Mouse (Mus musculus) mouse embryonic stem cell (cell line): ENCODE data around the gene Hoxb9.

Experiments
- in situ Hi-C, 2 experiments: fragments of 300-500 bp; cut with MboI; formaldehyde crosslinking; loops; 1 replicate in 1 of 2; 3 replicates in 1 of 2; pipeline ENCODE4 v1.14.3; 2019 to 2020; ENCODE audit warnings: low sequenced_read_pairs in 2 of 2, low pct_unique_long_range_greater_than_20kb in 1 of 2, mixed read lengths in 1 of 2; ENCODE audit not compliant: unreplicated experiment in 1 of 2

Gene Hoxb9

DNA sequence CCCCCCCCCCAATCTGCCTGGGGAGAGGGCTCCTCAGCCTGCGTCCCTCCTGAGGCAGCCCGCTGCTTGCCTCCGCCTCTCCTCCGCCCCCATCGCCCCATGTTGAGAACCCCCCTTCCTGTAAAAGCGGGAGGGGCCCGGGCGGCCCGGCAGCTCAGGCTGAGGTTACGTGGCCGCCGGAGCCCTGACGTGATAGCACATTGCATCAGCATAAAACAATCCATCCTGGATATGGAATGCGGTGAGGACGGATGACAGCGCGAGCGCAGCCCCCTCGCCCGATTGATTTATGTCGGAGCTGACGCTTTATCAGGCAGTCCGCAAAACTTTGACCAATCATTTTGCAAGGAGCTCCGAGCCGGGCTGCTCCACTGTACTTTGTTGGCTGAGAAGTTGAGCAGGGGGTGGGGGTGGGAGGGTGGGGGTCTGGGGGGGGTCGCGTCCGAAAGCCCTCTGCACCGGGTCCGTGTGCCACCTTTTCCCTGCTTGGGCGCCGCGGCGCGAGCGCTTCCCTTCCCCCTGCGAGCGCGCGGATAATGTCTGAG lies at the start of gene Hoxb9:
Gene Hoxb9, plus strand, starts transcription at position 462 of the 545 bp plus-strand sequence.
- in situ Hi-C loops = no loop called here

DNA sequence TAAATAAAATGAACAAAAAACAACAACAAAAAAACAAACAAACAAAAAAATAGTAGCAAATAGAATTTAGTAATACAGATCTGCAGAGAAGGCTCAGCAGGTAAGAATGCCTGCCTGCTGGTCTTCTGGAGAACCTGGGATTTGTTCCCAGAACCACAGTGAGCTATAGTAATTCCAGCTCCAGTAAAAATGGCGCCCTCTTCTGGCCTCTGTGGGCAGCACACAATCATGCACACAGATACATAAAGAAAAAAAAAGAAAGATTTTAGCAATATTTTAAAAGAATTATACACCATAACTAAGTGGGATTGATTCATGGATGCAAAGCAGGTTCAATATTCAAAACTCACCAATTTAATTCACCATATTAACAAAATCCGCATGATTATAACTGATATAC lies 47.4 kb upstream of the Hoxb9 start:
- in situ Hi-C loops = no loop called here

DNA sequence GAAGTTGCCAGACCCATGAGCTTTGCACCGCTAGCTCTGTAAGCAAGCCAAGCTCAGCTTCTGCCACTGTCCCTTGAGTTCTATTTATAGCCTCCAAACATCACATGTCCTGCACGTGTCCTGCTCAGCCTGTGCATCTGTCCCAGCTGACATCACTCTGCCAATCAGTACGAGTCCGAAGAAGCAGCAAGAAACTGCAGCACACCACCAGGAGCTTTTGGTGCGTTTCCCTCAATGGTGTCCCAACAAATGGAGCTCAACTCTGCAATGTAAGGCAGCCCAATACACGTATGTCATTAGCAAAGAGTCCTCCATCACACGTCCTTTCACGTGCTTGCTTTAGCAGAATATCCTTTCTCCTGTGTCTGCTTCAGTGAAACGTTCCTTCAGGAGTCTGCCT lies 43.6 kb upstream of the Hoxb9 start:
- in situ Hi-C loops = loop anchor here in 1 of 2 experiments (5.0 kb wide), 1 partner anchor 75 kb away; no protein-coding TSS in a partner anchor

DNA sequence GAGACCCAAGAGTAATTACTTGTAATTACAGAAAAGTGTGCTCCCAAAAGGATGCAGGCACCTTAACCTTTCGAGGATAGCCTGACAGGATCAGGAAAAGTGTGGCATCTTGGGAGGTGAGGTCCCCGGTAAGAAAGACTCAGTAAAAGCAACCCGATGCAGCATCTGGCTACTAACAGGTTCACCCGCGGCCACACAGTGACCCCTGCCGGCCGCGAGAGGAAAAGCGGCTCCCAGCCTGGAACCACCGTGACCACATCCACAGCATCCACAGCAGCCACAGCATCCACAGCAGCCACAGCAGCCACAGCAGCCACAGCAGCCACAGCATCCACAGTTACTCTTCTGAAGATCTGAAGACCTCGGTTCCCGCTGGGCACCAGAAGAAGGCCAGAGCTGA lies 36.4 kb upstream of the Hoxb9 start:
- in situ Hi-C loops = loop anchor here in 1 of 2 experiments (5.0 kb wide), 2 partner anchors 88 to 143 kb away; no protein-coding TSS in a partner anchor

DNA sequence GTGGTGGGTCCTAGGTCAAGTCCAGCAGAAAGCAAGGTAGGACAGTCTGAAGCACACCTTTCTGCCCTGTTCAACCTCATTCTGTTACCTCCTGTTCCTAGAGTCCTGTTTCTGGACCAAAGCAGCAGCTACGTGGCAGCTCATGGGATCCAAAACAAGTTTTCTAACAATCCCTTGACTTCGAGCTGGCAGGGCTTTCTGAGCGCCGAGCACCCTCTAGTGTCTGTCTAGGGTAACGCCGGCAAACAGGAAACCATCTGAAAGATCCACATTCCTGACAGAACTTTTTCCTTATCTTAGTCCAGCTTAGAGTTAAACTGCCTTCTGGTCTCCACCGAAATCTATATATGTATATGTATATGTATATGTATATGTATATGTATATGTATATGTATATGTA lies 31.0 kb upstream of the Hoxb9 start:
- in situ Hi-C loops = no loop called here

DNA sequence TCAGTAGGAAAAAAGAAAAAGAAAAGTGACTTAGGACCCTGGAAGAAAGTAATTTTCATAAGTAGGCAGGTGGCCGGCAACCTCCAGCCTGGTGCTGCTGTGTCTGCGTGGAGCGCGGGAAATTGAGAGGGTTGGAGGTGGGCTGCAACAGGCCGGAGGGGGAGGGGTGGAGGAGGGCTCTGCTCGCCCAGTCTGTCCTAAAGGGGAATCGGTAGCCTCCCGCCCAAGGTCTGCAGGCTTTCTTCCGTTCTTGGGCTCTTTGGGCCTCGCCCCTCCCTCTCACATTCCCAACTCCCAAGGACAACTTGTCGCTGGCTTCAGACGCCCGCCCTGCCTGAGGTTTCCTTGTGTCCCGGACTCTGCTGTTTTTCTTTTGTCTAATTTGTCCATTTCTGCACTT lies 20.4 kb upstream of the Hoxb9 start:
- in situ Hi-C loops = no loop called here

DNA sequence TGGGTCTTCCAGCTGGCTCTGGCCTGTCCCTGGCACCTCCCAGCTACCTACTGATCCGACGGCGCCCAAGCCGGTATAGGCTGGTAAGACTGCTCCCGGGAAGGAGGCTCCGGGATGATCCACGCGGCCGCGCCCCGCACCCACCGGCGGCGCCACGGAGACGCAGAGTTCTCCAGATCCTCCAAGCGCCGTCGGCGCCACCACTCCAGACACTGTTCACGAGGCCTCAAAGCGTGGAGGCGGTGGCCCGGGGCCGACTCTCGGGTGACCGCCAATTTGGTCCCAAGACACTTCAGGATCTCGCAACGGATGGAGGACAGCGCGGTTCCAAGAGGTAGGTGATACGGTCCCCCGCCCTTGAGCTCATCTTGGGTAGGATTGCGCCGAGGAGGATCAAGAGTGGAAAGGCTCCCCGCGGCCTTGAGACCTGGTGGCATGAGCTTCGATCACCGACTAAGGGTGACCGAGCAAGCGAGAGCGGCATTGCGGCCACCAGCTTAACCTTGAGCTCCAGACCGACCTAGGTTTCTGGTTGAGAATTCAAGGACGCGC lies 19.7 kb upstream of the Hoxb9 start:
- in situ Hi-C loops = no loop called here

DNA sequence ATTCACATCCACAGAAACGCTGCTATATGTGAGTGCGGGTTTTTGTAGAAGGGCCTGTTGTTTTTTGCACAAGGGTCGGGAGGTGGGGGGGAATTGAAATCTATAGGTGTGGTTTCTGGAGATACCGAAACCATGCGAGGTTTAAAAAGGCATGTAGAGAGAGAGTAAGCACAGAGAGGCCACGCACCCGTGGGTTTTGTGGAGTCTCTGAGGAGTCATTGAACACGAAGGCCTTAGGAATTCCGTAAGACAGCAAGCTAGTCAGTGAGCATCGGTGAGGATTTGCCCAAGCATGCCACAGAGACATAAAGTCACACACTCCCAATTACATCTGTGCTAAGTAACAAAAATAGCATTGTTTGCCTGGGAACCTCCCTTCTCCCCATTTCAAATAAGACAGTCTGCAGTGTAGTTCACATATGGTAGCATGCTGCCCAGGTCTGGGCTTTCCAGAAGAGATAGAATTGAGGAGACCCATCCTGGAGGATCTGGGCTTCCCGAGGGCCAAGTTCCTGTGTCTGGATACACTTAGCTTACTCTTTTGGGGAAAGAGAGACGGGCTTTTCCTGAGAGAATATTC lies 18.6 kb upstream of the Hoxb9 start:
- in situ Hi-C loops = no loop called here

DNA sequence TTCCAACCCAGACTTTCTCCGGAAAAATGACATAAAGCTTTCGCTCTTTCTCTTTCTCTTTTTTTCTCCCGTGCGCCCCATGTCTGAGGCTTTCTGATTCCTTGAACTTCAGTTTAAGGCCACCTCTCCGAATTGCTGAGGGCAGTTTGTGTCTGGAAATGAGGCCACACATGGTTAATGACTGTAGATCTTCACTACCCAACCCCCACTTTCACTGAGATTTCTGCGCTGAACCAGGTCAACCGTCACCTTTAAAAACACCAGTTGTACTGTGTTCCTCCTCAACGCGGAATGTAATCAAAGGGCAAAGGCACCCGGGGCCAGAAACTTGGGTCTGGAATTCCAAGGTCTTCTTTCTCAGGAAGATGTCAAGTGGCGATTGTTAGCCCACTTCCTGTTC lies 17.0 kb upstream of the Hoxb9 start:
- in situ Hi-C loops = no loop called here

DNA sequence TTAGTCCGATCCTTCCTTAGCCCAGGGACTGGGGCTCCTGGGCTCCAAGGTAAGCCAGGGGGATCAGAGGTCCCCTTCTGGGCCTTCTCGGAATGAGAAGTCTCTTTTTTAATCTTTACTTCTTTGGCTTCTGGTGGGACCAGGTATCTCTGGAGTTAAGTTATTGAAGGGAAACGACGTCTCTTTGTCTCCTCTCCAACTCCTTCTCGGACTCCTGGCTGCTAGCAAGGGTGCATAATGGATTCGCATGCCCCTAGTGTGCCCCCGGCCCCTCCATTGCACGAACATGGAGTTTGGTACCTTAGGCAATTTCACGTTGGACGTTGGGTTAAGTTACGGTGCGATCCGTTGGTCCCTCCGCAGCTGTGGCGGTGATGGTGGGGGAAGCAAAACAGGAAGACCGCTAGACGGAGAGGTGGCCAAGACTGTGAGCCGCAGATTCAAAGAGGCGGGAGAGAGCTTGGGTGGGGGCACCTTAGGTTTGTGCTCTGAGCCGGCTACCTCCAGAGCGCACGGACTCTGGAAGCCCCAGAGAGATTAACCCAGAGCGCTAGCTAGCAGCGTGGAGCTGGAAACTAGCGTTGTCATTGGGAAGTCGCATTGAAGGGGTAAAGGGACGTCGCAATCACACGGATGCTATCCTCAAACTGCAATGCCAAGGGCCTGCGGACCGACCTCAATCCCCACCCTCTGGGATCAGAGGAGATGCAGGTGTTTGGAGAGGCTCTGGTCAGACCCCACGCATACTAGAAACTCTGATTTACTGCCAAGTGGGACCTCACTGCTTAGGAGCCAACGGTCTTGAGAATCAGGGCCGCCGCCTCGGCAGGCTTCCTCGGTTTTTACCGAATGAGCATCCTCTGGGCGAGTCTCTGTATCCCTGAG lies 15.9 kb upstream of the Hoxb9 start:
- in situ Hi-C loops = no loop called here

DNA sequence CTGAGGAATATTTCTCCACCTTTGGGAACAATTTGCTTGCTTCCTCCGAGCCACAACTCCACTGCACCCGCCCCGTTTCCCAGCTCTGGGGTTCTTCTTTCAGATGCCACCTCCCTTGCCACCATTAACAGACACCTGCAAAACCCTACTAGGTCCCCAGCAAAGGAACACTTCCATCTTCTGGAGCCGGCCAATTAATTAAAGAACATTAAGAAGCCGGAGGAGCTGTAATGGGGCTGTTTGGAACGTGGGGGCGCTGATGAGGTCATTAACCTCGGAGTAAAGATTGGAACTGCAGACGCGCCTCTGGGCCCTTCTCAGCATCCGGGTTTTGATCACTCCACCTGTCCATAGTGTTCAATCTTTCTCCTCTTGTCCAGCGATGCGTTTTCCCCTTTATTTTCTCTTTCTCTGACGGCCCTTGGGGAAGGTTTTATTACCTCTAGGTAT lies 15.2 kb upstream of the Hoxb9 start:
- in situ Hi-C loops = no loop called here

DNA sequence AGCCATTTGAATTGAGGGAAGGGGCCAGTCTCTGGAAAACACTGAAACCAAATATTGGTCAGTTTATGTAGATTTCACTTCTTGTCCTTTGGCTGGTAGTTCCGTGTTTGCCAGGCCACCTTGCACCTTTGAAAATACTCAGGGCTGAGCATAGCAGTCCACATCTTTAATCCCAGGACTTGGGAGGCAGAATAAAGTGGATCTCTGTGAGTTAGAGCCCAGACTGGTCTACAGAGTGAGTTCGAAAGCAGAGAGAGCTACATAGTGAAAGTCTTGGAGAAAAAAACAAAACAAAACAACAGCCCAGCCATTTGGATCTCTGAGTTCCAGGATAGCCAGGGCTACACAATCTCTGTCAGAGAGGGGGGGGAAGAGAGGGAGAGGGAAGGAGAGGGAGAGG lies 14.1 kb upstream of the Hoxb9 start:
- in situ Hi-C loops = no loop called here

DNA sequence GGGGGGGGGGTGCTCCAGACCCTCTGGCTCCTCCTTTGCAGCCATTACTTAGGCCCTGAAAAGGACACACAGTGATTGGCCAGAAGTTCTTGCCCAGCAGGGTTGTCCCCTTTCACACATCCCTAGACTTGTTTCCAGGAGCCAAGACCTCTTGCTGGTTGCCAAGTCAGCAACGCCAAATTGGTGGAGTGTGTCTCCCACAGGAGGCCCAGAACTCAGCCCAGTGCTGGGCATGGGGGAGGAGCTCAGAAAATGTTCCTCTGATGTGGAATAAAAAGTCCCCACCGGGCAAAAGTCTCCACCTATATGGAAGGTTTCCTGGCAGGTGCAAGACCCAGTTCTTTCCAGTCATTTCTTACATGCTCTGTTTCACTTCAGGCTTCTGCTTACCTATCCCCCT lies 12.2 kb upstream of the Hoxb9 start:
- in situ Hi-C loops = no loop called here

DNA sequence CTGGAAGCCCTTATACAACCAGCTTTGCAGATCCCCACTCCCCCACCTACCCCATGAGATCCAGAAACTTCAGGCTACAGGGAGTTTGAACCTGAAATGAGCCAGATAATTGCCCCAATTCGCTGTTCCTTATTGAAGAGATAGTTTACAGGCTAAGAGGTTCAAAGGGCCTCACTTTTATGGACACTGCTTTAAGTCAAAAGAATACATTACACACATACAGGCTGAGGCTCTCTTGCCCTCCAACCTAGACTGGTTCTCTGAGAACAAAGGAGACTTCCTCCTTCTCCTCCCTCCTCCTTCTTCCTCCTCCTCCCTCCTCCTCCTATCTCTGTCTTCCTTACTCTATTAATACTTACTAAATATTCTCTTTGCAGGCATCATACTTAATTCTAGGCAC lies 11.7 kb upstream of the Hoxb9 start:
- in situ Hi-C loops = no loop called here

DNA sequence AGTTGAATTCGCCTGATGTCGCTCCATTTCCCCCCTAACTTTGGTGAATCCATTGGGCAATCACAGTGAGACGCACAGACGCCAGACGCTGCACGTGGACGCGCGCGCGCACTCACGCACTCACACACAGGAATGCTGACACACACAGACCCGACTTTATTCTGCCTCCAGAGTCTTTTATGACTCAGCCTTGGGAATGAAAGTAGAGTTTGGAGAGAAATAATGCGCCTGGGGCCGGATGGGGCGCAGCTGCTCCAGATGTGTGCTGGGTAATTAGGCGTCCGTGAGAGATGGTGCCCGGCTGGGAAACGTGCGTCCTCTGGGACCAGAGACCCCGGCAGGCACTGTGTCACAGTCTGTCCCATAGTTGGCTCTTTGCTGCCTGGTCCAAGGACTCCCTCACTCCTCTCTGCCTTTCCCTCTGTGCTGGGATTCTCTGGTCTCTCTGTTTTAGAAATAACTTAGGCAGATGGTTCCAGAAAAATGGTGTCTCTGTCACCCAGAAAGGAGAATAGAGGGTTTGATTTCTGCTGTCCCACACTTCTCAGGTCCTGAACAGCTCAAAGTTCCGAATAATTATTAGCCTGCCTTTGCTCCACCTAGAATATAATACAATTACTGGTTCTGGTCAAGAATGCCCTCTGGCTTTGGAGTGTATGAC lies 10.8 kb upstream of the Hoxb9 start:
- in situ Hi-C loops = no loop called here

DNA sequence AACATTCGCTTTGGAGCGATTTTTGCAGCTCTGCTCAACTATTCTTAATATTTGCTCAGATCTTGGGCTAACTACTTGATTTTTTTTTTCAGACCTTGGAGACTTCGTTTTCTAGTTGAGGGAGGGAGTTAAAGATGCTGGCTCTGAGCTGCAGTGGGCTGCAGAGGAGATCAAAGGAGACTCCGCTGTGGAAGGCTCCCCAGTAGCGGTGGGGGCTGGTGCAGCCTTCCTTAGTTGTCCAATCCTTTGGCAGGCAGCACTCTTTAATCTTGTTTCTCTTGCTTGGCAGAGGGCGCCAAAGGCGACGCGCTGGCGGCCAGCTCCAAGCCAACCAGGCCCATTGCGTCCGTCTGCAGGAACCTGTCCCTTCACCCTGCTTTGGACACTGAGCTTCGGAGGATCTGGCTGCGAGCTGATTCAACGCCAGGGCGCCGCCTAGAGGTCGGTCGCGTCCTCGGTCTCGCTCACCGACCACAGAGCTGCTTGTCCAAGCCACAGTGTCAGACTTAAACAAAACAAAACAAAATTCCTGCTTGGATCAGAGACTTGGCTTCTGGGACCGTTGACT lies 9.8 kb upstream of the Hoxb9 start:
- in situ Hi-C loops = no loop called here

DNA sequence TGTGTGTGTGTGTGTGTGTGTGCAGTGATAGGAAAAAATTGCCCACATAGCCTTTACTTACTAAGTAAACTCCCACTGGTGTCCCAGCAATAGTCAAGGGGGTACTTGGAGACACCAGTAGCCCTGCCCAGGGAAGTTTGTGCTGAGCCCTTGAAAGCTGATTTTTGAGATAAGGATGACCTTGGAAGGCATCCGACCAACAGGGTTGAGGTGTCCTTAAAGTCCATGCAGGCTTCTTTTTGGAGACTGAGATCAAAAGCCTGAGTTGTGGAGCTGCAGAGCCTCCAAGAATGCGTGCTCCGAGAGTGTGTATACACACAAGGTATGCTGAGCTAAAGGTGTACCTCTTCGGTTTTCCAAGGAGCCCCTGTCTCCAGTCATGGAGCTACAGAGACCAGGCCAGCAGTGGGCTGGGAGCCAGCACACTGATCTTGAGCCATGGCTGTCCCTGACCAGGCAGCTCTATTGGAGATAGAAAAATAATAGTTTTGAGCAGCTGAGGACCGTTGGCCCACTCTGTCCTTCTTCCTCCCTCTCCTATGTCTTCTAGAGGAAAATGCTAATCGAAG lies 8.9 kb upstream of the Hoxb9 start:
- in situ Hi-C loops = no loop called here

DNA sequence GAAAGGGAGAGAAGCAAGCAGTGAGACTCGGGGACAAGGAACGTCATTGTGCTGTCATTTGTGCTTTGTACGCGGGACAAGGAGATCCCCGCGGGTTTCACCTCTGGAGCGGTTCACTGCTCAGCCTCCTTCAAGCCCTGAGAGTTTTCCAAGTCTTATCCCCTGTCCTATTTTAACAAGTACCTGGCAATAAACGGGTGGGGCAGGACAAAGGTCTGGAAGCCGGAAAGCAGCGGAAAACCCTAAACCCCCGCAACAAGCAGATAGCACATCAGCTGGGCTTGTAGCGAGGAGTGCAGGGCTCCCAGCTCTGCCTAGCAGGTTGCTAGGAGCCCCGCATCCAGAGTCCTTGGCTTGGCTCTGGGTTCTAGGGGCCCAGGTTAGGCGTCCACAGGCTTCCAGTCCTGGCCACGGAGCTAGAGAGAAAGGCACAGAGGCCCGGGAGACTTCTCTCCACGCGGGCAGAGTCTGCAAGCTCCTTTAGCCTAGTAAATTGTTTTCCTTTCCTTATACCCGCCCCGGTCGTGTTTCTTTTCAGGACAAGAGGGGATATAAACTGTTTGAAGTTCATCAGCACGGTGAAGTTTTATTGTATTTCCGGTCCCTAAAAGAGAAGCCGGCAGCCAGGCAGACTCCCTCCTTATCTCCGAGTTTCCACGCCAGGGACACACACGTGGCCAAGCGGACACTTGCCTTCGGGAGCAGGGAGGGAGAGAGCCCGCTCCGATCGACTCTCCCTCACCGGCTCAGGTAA lies 7.4 kb upstream of the Hoxb9 start:
- in situ Hi-C loops = no loop called here
